Mouse (Mus musculus) forebrain, embryonic 14.5 days (tissue): Measurements from ENCODE around the gene Gm7145. TPM values are rescaled to one million over a fixed set of nuclear protein-coding genes. Genes with fewer than 3 reads are reported as not detected.
"Not testable (repeated sequence)": the region's sequence is repeated elsewhere in the genome, so short reads cannot be mapped to it uniquely, and the experiment has no call there.

ENCODE experiments used
- ATAC-seq: fragments of 200-750 bp; cut with Nextera tagmentation; 2 replicates; pipeline ENCODE4 v1.8.0; 2017; ENCODE audit warnings: mild to moderate bottlenecking, moderate library complexity
- DNase-seq: peaks from one replicate; pipeline ENCODE4 v3.0.0-alpha.2; 2015; ENCODE audit warnings: low spot score
- H3K27ac ChIP-seq: fragments of 300-500 bp; sonication (generic); 2 replicates; pipeline ENCODE4 v1.5.1; 2014; ENCODE audit warnings: low read depth, mild to moderate bottlenecking, control low read depth, low read length, moderate library complexity
- H3K27me3 ChIP-seq: fragments of 300-500 bp; sonication (generic); replicated peaks from 2 replicates; pipeline ENCODE4 v1.6.1; 2014; ENCODE audit warnings: low read length, control low read depth, mixed read lengths; ENCODE audit not compliant: control insufficient read depth, insufficient read depth
- H3K36me3 ChIP-seq: fragments of 300-500 bp; sonication (generic); 2 replicates; pipeline ENCODE4 v1.6.1; 2014; ENCODE audit warnings: low read length, control low read depth; ENCODE audit not compliant: control insufficient read depth, insufficient read depth
- H3K4me1 ChIP-seq: fragments of 300-500 bp; sonication (generic); 2 replicates; pipeline ENCODE4 v1.6.1; 2014; ENCODE audit warnings: antibody characterized with exemption, low read length, control low read depth; ENCODE audit not compliant: control insufficient read depth, insufficient read depth
- H3K4me2 ChIP-seq: fragments of 300-500 bp; sonication (generic); 2 replicates; pipeline ENCODE4 v1.6.1; 2014; ENCODE audit warnings: mild to moderate bottlenecking, control low read depth, low read length
- H3K4me3 ChIP-seq: fragments of 300-500 bp; sonication (generic); 2 replicates; pipeline ENCODE4 v1.5.1; 2014; ENCODE audit warnings: low read depth, low read length, control low read depth
- H3K9ac ChIP-seq: fragments of 300-500 bp; sonication (generic); 2 replicates; pipeline ENCODE4 v1.6.1; 2014; ENCODE audit warnings: mild to moderate bottlenecking, low read length, control low read depth, moderate library complexity
- H3K9me3 ChIP-seq: fragments of 300-500 bp; sonication (generic); replicated peaks from 2 replicates; pipeline ENCODE4 v1.6.1; 2016; ENCODE audit warnings: low read length, control low read depth, mixed read lengths; ENCODE audit not compliant: control insufficient read depth
- WGBS: fragments of 180-500 bp; shearing (Covaris S2); extraction: QIAGEN DNeasy Blood & Tissue Kit; methylation state at CpG from one replicate; pipeline ENCODE4 v1.1.7; 2014; 5-methylcytosine and 5-hydroxymethylcytosine counted together
- polyA plus RNA-seq: library from polyadenylated mRNA; unstranded; fragments of >200 nt; fragmentation: Nextera tagmentation; extraction: Ambion mirVana; gene quantifications from 2 replicates; pipeline ENCODE4 v1.2.1, GENCODE M21; 2014

Gene Gm7145
- not detected in 2 replicates for polyA plus RNA-seq

DNA sequence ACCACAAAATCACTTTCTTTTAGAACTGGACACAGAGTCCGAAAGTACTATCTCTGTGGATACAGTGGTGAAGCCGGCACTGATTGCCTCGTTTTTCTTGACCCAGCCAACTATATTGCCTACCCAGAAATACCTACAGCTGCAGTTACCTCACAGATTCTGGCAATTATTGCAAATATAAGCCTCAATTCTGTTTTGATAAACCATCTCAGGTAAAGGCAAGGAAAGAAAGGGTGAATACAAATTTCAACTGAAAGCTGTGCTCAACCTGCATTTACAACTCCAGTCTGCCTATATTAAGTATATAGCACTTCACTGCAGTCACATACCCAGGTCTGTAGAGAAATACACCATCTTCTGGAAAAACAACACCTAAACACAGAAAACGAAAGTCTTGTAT, at the start of gene Gm7145:
Gm7145 (plus strand) TSS at position 301 of the 400 bp plus-strand sequence.
- Histone ChIP-seq H3K9ac (no peak within 1 kb of the TSS), H3K9me3 (peaks cover 2% of the 10 kb centered on the region; the same call in 1 of the 2 replicates), H3K27ac (no peak within 1 kb of the TSS), H3K4me3 (no peak within 1 kb of the TSS), H3K27me3 (no peaks in the 10 kb centered on the region), H3K4me1 (no peaks in the 10 kb centered on the region), H3K36me3 (no peaks in the 10 kb centered on the region), H3K4me2 (no peak within 1 kb of the TSS)
- ATAC-seq (no peak), DNase-seq (no peak)
- WGBS: 71% methylated on average over 4 of the region's 4 CpGs

DNA sequence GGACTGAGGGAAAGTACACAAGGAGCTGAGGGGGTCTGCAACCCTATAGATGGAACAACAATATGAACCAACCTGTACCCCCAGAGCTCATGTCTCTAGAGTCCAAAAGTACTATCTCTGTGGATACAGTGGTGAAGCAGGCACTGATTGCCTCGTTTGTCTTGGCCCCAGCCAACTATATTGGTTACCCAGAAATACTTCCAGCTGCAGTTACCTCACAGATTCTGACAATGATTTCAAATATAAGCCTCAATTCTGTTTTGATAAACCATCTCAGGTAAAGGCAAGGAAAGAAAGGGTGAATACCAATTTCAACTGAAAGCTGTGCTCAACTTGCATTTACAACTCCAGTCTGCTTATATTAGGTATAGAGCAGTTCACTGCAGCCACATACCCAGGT, 38.0 kb upstream of the Gm7145 start, which contains the start of gene Gm28168:
Gm28168 (plus strand) TSS at position 301 of the 400 bp plus-strand sequence.
- not testable (repeated sequence) for H3K4me2 ChIP-seq, H3K9me3 ChIP-seq, H3K4me3 ChIP-seq, H3K36me3 ChIP-seq, H3K9ac ChIP-seq, DNase-seq, ATAC-seq, H3K27me3 ChIP-seq, H3K27ac ChIP-seq, H3K4me1 ChIP-seq
- WGBS: 56% methylated on average over 1 of the region's 1 CpGs

DNA sequence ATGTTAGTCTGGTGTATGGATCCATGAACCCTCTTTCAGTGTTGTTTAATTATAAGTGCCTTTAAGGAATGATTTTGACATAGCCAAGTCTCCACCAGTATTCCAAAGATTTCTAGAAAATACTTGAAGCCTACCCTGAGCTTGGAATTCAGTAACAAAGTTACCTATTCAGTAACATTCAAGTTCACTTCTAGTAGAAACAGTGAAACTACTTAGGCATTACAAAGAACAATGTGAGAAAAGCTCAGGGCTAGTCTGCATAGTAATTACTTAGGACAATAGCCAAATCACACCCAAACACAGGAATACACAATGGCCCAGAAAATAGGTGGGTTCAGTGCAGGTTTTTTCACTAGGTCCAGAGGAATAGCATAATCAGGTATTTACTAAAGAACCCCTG, 38.1 kb downstream of the Gm7145 start:
- H3K4me2 ChIP-seq, H3K9me3 ChIP-seq, ATAC-seq, H3K27me3 ChIP-seq, H3K9ac ChIP-seq, H3K4me3 ChIP-seq, H3K4me1 ChIP-seq, H3K36me3 ChIP-seq, DNase-seq, H3K27ac ChIP-seq: not testable (repeated sequence)

DNA sequence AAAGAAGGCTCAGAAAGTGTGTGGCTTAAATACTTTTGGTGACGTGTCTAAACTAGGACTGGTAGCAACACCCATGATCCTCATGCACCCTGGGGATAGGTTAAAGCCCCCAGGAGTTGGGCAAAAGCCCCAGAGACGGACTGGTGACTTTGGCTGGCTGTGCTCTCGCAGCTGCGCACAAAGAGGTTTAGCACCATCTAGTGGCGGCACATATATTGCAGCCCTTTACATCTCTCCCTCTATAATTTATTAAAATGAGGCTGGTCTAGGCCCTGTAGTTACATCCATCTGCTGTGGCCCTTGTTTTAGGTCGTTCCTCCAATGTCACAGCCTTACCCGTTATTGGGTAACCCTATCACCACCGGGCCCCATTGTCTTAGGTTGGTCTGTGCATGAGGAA, 47.0 kb downstream of the Gm7145 start:
- not testable (repeated sequence) for H3K4me2 ChIP-seq, H3K27me3 ChIP-seq, H3K4me3 ChIP-seq, ATAC-seq, H3K4me1 ChIP-seq, H3K36me3 ChIP-seq, H3K27ac ChIP-seq, H3K9me3 ChIP-seq, DNase-seq, H3K9ac ChIP-seq
- WGBS: 23% methylated on average over 8 of the region's 8 CpGs

Other genes with a start within 250 kb of the Gm7145 start
- not detected in 2 replicates for gene B020011L13Rik, start 184.8 kb upstream of the Gm7145 start, polyA plus RNA-seq
- not detected in 2 replicates for gene Gm28360, start 135.9 kb upstream of the Gm7145 start, polyA plus RNA-seq
- gene Gm28168, start 37.9 kb upstream of the Gm7145 start, polyA plus RNA-seq: not detected in 2 replicates
- gene Gm29106, start 210.6 kb downstream of the Gm7145 start, polyA plus RNA-seq: 0.29 and 0.37 TPM in 2 replicates